Mouse (Mus musculus) cerebellum, postnatal 25 days (tissue): ENCODE results near the gene Gucy2g.
"Not testable (repeated sequence)": the region's sequence is repeated elsewhere in the genome, so short reads cannot be mapped to it uniquely, and the experiment has no call there.

Source experiments
- DNase-seq, 2 experiments: peaks; one replicate each; pipeline ENCODE4 v3.0.0; 2021; ENCODE audit warnings: mixed read lengths in 2 of 2

Gucy2g gene

GRCm38 (mm10) chr19:55159826-55160225 lies 81.2 kb downstream of the Gucy2g start:
- no peak for DNase-seq

- DNase-seq: no peak
These were observed 82.4 kb downstream of the Gucy2g start for GRCm38 (mm10) chr19:55158606-55159005.

- DNase-seq: no peak
These were observed 84.0 kb downstream of the Gucy2g start for GRCm38 (mm10) chr19:55157029-55157428.

- DNase-seq: no peak
These were observed 88.1 kb downstream of the Gucy2g start for GRCm38 (mm10) chr19:55152983-55153382.

- not testable (repeated sequence) for DNase-seq
These were observed 88.8 kb downstream of the Gucy2g start for GRCm38 (mm10) chr19:55152274-55152673.

- DNase-seq: no peak
These were observed 91.4 kb downstream of the Gucy2g start for GRCm38 (mm10) chr19:55149646-55150045.

- no peak for DNase-seq
These were observed 92.9 kb downstream of the Gucy2g start for GRCm38 (mm10) chr19:55148109-55148508.
